Mouse (Mus musculus): ENCODE data around the gene Tmtc2.

DNA sequence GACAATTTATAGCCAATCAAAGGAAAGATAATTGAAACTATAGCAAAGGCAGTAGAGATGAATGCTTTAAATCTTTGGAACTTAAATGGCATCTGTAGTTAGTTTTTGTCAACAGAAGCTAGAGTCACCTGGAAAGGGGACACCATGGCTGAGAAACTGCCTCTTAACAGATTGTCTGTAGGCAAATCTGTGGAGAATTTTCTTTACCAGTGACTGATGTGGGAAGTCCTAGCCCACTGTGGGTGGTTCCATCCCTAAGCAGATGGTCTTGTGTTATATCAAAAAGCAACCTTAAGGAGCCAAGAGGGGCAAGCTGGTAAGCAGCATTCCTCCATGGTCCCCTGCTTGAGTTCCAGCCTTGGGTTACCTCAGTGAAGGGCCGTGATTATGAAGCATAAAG lies 281.3 kb downstream of the Tmtc2 start:
- TF ChIP-seq POLR2A (IDR thresholded peaks at IDR 0.05; ENCODE audit: borderline replicate concordance, extremely low read depth, insufficient read depth, insufficient read length, poor library complexity, severe bottlenecking) (no peak), CTCF (IDR thresholded peaks at IDR 0.05; ENCODE audit: borderline replicate concordance, extremely low read depth, insufficient read depth, insufficient read length) (no peak)
